Mouse (Mus musculus) embryonic fibroblast, embryonic 13.5 days (primary cell): ENCODE measurements around the gene Fam178b.

Experiments used
- CTCF ChIP-seq: IDR thresholded peaks from 2 replicates; pipeline ENCODE4 v1.5.1; 2011; ENCODE audit warnings: mild to moderate bottlenecking, control low read depth, low read length, moderate library complexity, borderline replicate concordance; ENCODE audit not compliant: insufficient read depth
- POLR2A ChIP-seq: IDR thresholded peaks from 2 replicates; pipeline ENCODE4 v1.6.1; 2011; ENCODE audit warnings: low read depth, mild to moderate bottlenecking, control low read depth, low read length, moderate library complexity

DNA sequence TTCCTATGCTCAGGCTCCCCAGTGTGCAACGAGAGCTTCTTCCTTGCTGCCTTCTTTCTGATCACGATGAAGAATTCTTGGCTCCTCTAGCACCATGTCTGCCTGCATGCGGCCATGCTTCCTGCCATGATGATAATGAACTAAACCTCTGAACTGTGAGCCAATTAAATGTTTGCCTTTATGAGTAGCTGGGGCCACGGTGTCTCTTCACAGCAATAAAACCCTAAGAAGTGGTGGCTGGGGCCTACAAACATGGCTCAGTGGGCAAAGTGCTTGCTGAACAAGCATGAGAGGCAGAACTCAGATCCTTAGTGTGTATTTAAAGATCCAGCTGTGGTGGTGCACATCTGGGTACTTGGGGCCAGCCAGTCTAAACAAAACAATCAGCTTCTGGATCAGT is 17.0 kb downstream of the Fam178b start:
- TF ChIP-seq POLR2A: no peak
- TF ChIP-seq CTCF: no peak
